Mouse (Mus musculus): ENCODE results near the gene Olfr558. TPM values are rescaled to one million over a fixed set of nuclear protein-coding genes. Genes with fewer than 3 reads are reported as not detected.

Olfr558 gene
- polyA plus RNA-seq, 2 experiments: not detected

DNA sequence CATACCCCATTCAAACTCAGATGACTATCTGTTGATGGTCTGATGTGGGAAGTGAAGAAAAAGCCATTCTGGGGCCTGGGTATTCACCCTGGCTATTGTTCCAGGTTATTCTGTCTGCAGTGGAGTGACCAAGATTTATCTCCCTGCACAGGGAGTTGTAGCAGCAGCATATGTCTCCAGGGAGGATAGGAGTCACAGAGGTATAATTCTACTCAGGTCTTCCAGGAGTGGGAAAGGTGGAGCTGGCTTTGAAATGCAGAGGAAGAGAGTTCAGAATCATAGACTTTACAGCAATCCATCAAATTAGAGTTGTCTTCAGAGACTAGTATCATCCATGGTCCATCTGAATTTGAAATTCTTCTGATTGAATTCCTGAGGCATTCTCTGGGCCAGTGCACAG, 25.4 kb downstream of the Olfr558 start, which contains the start of gene Olfr559:
Gene Olfr559 (minus strand): TSS at position 101 of the 400 bp plus-strand sequence.
- TF ChIP-seq CTCF (IDR thresholded peaks at IDR 0.05; ENCODE audit: low read depth) (no peak), EP300 (IDR thresholded peaks at IDR 0.05; ENCODE audit: low read depth) (no peak)

DNA sequence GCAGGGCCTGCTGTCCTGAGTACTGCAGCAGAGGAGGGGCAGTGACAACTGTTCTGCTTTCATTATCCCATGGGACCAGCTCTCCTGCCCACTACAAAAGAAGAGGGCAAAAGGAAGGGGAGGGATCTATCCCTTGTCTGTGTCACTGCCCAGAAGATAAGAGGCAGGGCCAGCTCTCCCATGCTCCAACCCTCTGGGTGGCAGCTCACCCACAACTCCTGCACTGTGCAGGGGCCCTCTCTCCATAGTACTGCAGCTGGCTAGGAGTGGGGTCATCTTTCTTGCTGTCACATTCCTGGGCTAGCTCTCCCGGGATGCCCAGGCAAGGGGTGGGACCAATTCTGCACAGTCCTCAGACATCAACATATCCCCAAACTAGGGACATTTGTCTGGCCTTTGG, 31.8 kb downstream of the Olfr558 start:
- Histone ChIP-seq H3K27me3 (ENCODE audit: control insufficient read depth, insufficient read depth, low read length) (no peaks in the 10 kb centered on the region), H3K4me3 (ENCODE audit: insufficient read depth in 1 of 2, low read depth in 2 of 2, low read length in 2 of 2) (no peak overlapping the region), H3K36me3 (replicated peaks; ENCODE audit: control insufficient read depth, insufficient read depth, low read depth) (no peaks in the 10 kb centered on the region), H3K4me1 (replicated peaks; ENCODE audit: control insufficient read depth in 2 of 2, insufficient read depth in 2 of 2, low read length in 1 of 2) (no peaks in the 10 kb centered on the region), H3K27ac (no peak overlapping the region), H3K9ac (replicated peaks) (no peak overlapping the region), H3K9me3 (ENCODE audit: control insufficient read depth, low read length) (no peaks in the 10 kb centered on the region), H3K4me2 (ENCODE audit: low read depth) (no peak overlapping the region)
- DNase-seq (ENCODE audit: low read depth in 3 of 3, low spot score in 3 of 3): no peak
- no peak for ATAC-seq (ENCODE audit: insufficient read depth)
- TF ChIP-seq CTCF (IDR thresholded peaks at IDR 0.05; ENCODE audit: low read depth): no peak
- no peak for TF ChIP-seq EP300 (IDR thresholded peaks at IDR 0.05; ENCODE audit: low read depth)
- WGBS (ENCODE audit: insufficient replicate concordance): 50% methylated on average over 1 of the region's 1 CpGs

More for the DNA sequence above, 25.4 kb downstream of the Olfr558 start, which contains the start of gene Olfr559:
- H3K9me3 ChIP-seq (ENCODE audit: control insufficient read depth, low read length): no peaks in the 10 kb centered on the region
- H3K27ac ChIP-seq: no peak within 1 kb of the TSS
- no peaks in the 10 kb centered on the region for H3K4me1 ChIP-seq (replicated peaks; ENCODE audit: control insufficient read depth in 2 of 2, insufficient read depth in 2 of 2, low read length in 1 of 2)
- no peak within 1 kb of the TSS for H3K9ac ChIP-seq (replicated peaks)
- H3K36me3 ChIP-seq (replicated peaks; ENCODE audit: control insufficient read depth, insufficient read depth, low read depth): no peaks in the 10 kb centered on the region
- H3K4me2 ChIP-seq (ENCODE audit: low read depth): no peak within 1 kb of the TSS
- no peaks in the 10 kb centered on the region for H3K27me3 ChIP-seq (ENCODE audit: control insufficient read depth, insufficient read depth, low read length)
- ATAC-seq (ENCODE audit: insufficient read depth): no peak
- DNase-seq (ENCODE audit: low read depth in 3 of 3, low spot score in 3 of 3): no peak
- H3K4me3 ChIP-seq (ENCODE audit: insufficient read depth in 1 of 2, low read depth in 2 of 2, low read length in 2 of 2): no peak within 1 kb of the TSS

DNA sequence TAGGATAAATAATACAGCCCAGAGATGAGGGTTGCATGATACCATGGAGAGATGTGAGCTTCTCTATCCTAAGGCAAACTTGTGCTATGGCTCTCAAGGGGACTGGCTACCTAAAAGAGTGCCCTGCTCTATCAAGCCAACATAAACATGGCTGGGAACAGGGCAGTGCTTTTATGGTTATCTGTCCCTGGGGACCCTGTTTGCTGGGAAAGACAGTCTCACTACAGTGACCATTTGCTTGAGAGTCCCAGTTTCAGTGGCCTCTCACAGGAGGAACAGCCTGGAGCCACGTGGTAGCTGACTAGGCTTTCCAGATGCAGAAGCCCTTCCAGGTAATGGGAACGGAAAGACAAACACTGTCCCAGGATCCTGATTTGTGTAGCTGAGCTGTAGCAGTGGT, 35.7 kb downstream of the Olfr558 start:
- Histone ChIP-seq H3K4me3 (ENCODE audit: insufficient read depth in 1 of 2, low read depth in 2 of 2, low read length in 2 of 2) (no peak overlapping the region), H3K27me3 (ENCODE audit: control insufficient read depth, insufficient read depth, low read length) (no peaks in the 10 kb centered on the region), H3K4me1 (replicated peaks; ENCODE audit: control insufficient read depth in 2 of 2, insufficient read depth in 2 of 2, low read length in 1 of 2) (no peaks in the 10 kb centered on the region), H3K9me3 (ENCODE audit: control insufficient read depth, low read length) (no peaks in the 10 kb centered on the region), H3K9ac (replicated peaks) (no peak overlapping the region), H3K36me3 (replicated peaks; ENCODE audit: control insufficient read depth, insufficient read depth, low read depth) (no peaks in the 10 kb centered on the region), H3K27ac (no peak overlapping the region), H3K4me2 (ENCODE audit: low read depth) (no peak overlapping the region)
- ATAC-seq (ENCODE audit: insufficient read depth) (no peak), DNase-seq (ENCODE audit: low read depth in 3 of 3, low spot score in 3 of 3) (no peak)
- TF ChIP-seq CTCF (IDR thresholded peaks at IDR 0.05; ENCODE audit: low read depth) (no peak), EP300 (IDR thresholded peaks at IDR 0.05; ENCODE audit: low read depth) (no peak)
- WGBS (ENCODE audit: insufficient replicate concordance): 25% methylated on average over 2 of the region's 2 CpGs

DNA sequence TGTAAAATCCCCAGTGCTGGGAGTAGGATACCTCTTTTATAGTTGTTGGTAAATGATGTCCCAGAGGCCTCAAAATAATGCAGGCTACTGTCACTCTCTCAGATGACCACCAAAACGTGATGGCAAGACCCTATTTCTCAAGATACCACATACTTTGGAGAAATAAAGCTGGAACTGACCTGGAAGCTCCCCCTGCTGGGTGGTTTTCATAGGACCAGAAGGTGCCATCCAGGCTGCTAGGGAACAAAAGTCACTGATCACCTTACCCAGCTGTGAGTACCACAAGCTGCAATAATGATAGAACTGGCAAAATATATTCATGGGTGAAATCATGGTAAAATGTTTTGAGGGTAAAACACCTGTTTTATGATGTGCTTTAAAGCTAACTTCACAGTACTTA, 50.1 kb downstream of the Olfr558 start:
- Histone ChIP-seq H3K4me1 (replicated peaks; ENCODE audit: control insufficient read depth in 2 of 2, insufficient read depth in 2 of 2, low read length in 1 of 2) (no peaks in the 10 kb centered on the region), H3K36me3 (replicated peaks; ENCODE audit: control insufficient read depth, insufficient read depth, low read depth) (no peaks in the 10 kb centered on the region), H3K4me3 (ENCODE audit: insufficient read depth in 1 of 2, low read depth in 2 of 2, low read length in 2 of 2) (no peak overlapping the region), H3K4me2 (ENCODE audit: low read depth) (no peak overlapping the region), H3K27me3 (ENCODE audit: control insufficient read depth, insufficient read depth, low read length) (no peaks in the 10 kb centered on the region), H3K9ac (replicated peaks) (no peak overlapping the region), H3K9me3 (ENCODE audit: control insufficient read depth, low read length) (no peaks in the 10 kb centered on the region), H3K27ac (no peak overlapping the region)
- TF ChIP-seq CTCF (IDR thresholded peaks at IDR 0.05; ENCODE audit: low read depth) (no peak), EP300 (IDR thresholded peaks at IDR 0.05; ENCODE audit: low read depth) (no peak)
- 4% methylated on average over 1 of the region's 1 CpGs for WGBS (ENCODE audit: insufficient replicate concordance)
- ATAC-seq (ENCODE audit: insufficient read depth) (no peak), DNase-seq (ENCODE audit: low read depth in 3 of 3, low spot score in 3 of 3) (no peak)

DNA sequence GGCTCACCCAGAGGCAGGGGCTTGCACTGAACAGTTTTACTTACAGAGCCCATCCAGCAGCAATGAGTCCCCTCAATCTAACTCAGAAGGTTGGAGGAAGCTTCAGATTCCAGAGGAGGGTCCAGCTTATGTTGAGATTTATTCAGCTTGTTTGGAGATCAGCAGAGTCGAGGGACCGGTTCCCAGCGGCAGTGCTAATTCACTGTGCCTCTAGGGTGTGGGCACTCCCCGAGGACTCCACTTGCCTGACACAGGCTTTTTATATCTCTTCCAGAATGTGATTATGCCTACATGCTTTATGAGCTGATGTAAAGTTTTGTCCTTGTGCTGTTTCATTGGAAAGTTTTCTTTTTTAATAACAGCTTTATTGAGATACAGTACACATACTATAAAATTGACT, 57.3 kb downstream of the Olfr558 start, which contains the start of the genes Olfr560 and Olfr78:
Gene Olfr560 (minus strand): TSS at position 101 of the 400 bp plus-strand sequence.
Gene Olfr78 (minus strand): TSS at position 206 of the 400 bp plus-strand sequence.
- no peak within 1 kb of the TSS for H3K9ac ChIP-seq (replicated peaks)
- H3K4me3 ChIP-seq (ENCODE audit: insufficient read depth in 1 of 2, low read depth in 2 of 2, low read length in 2 of 2): no peak within 1 kb of the TSS
- no peaks in the 10 kb centered on the region for H3K9me3 ChIP-seq (ENCODE audit: control insufficient read depth, low read length)
- no peak within 1 kb of the TSS for H3K4me2 ChIP-seq (ENCODE audit: low read depth)
- no peaks in the 10 kb centered on the region for H3K4me1 ChIP-seq (replicated peaks; ENCODE audit: control insufficient read depth in 2 of 2, insufficient read depth in 2 of 2, low read length in 1 of 2)
- no peaks in the 10 kb centered on the region for H3K36me3 ChIP-seq (replicated peaks; ENCODE audit: control insufficient read depth, insufficient read depth, low read depth)
- WGBS (ENCODE audit: insufficient replicate concordance): 59% methylated on average over 4 of the region's 4 CpGs
- no peak for DNase-seq (ENCODE audit: low read depth in 3 of 3, low spot score in 3 of 3)
- ATAC-seq (ENCODE audit: insufficient read depth): no peak
- TF ChIP-seq EP300 (IDR thresholded peaks at IDR 0.05; ENCODE audit: low read depth) (no peak), CTCF (IDR thresholded peaks at IDR 0.05; ENCODE audit: low read depth) (no peak)
- H3K27me3 ChIP-seq (ENCODE audit: control insufficient read depth, insufficient read depth, low read length): no peaks in the 10 kb centered on the region
- no peak within 1 kb of the TSS for H3K27ac ChIP-seq

Other genes with a start within 250 kb of the Olfr558 start
- not detected in 2 replicates for gene Olfr543, start 220.5 kb upstream of the Olfr558 start, polyA plus RNA-seq (2012; rRNA removed)
- gene Olfr543, start 220.5 kb upstream of the Olfr558 start, polyA plus RNA-seq (2014; fragmentation: Nextera tagmentation; extraction: Ambion mirVana): 0.37 and 0.39 TPM in 2 replicates
- not detected in 2 replicates for gene Olfr544, start 213.9 kb upstream of the Olfr558 start, polyA plus RNA-seq (2012; rRNA removed)
- 0.04 and 0.17 TPM in 2 replicates for gene Olfr544, start 213.9 kb upstream of the Olfr558 start, polyA plus RNA-seq (2014; fragmentation: Nextera tagmentation; extraction: Ambion mirVana)
- gene Olfr545, start 202.6 kb upstream of the Olfr558 start, polyA plus RNA-seq (2012; rRNA removed): not detected in 2 replicates
- gene Olfr545, start 202.6 kb upstream of the Olfr558 start, polyA plus RNA-seq (2014; fragmentation: Nextera tagmentation; extraction: Ambion mirVana): not detected in 2 replicates
- not detected in 2 replicates for gene Olfr547, start 167.5 kb upstream of the Olfr558 start, polyA plus RNA-seq (2012; rRNA removed)
- gene Olfr547, start 167.5 kb upstream of the Olfr558 start, polyA plus RNA-seq (2014; fragmentation: Nextera tagmentation; extraction: Ambion mirVana): not detected in 2 replicates
- gene Olfr548-ps1, start 161.3 kb upstream of the Olfr558 start, polyA plus RNA-seq (2012; rRNA removed): not detected in 2 replicates
- gene Olfr548-ps1, start 161.3 kb upstream of the Olfr558 start, polyA plus RNA-seq (2014; fragmentation: Nextera tagmentation; extraction: Ambion mirVana): not detected in 2 replicates
- gene Olfr549, start 152.3 kb upstream of the Olfr558 start, polyA plus RNA-seq (2012; rRNA removed): not detected in 2 replicates
- gene Olfr549, start 152.3 kb upstream of the Olfr558 start, polyA plus RNA-seq (2014; fragmentation: Nextera tagmentation; extraction: Ambion mirVana): not detected in 2 replicates
- 2.0 and 3.0 TPM in 2 replicates for gene Trim21, start 136.7 kb upstream of the Olfr558 start, polyA plus RNA-seq (2012; rRNA removed)
- 0.45 and 0.58 TPM in 2 replicates for gene Trim21, start 136.7 kb upstream of the Olfr558 start, polyA plus RNA-seq (2014; fragmentation: Nextera tagmentation; extraction: Ambion mirVana)
- not detected in 2 replicates for gene Olfr550, start 130.8 kb upstream of the Olfr558 start, polyA plus RNA-seq (2012; rRNA removed)
- not detected in 2 replicates for gene Olfr550, start 130.8 kb upstream of the Olfr558 start, polyA plus RNA-seq (2014; fragmentation: Nextera tagmentation; extraction: Ambion mirVana)
- not detected in 2 replicates for gene Olfr551, start 110.3 kb upstream of the Olfr558 start, polyA plus RNA-seq (2012; rRNA removed)
- gene Olfr551, start 110.3 kb upstream of the Olfr558 start, polyA plus RNA-seq (2014; fragmentation: Nextera tagmentation; extraction: Ambion mirVana): not detected in 2 replicates
- not detected in 2 replicates for gene Olfr552, start 104.4 kb upstream of the Olfr558 start, polyA plus RNA-seq (2012; rRNA removed)
- gene Olfr552, start 104.4 kb upstream of the Olfr558 start, polyA plus RNA-seq (2014; fragmentation: Nextera tagmentation; extraction: Ambion mirVana): not detected in 2 replicates
- not detected in 2 replicates for gene Olfr553, start 84.0 kb upstream of the Olfr558 start, polyA plus RNA-seq (2012; rRNA removed)
- gene Olfr553, start 84.0 kb upstream of the Olfr558 start, polyA plus RNA-seq (2014; fragmentation: Nextera tagmentation; extraction: Ambion mirVana): not detected in 2 replicates
- not detected in 2 replicates for gene Olfr554, start 63.8 kb upstream of the Olfr558 start, polyA plus RNA-seq (2012; rRNA removed)
- not detected in 2 replicates for gene Olfr554, start 63.8 kb upstream of the Olfr558 start, polyA plus RNA-seq (2014; fragmentation: Nextera tagmentation; extraction: Ambion mirVana)
- gene Olfr555, start 43.4 kb upstream of the Olfr558 start, polyA plus RNA-seq (2012; rRNA removed): not detected in 2 replicates
- not detected in 2 replicates for gene Olfr555, start 43.4 kb upstream of the Olfr558 start, polyA plus RNA-seq (2014; fragmentation: Nextera tagmentation; extraction: Ambion mirVana)
- not detected in 2 replicates for gene Olfr556, start 37.3 kb upstream of the Olfr558 start, polyA plus RNA-seq (2012; rRNA removed)
- gene Olfr556, start 37.3 kb upstream of the Olfr558 start, polyA plus RNA-seq (2014; fragmentation: Nextera tagmentation; extraction: Ambion mirVana): not detected in 2 replicates
- gene Trim68, start 14.9 kb upstream of the Olfr558 start, polyA plus RNA-seq (2012; rRNA removed): 1.8 and 2.3 TPM in 2 replicates
- 0.86 and 1.3 TPM in 2 replicates for gene Trim68, start 14.9 kb upstream of the Olfr558 start, polyA plus RNA-seq (2014; fragmentation: Nextera tagmentation; extraction: Ambion mirVana)
- gene Olfr557, start 6.3 kb upstream of the Olfr558 start, polyA plus RNA-seq (2012; rRNA removed): not detected in 2 replicates
- not detected in 2 replicates for gene Olfr557, start 6.3 kb upstream of the Olfr558 start, polyA plus RNA-seq (2014; fragmentation: Nextera tagmentation; extraction: Ambion mirVana)
- not detected in 2 replicates for gene Olfr33, start 16.9 kb downstream of the Olfr558 start, polyA plus RNA-seq (2012; rRNA removed)
- not detected in 2 replicates for gene Olfr33, start 16.9 kb downstream of the Olfr558 start, polyA plus RNA-seq (2014; fragmentation: Nextera tagmentation; extraction: Ambion mirVana)
- gene Olfr559, start 25.3 kb downstream of the Olfr558 start, polyA plus RNA-seq (2012; rRNA removed): not detected in 2 replicates
- not detected in 2 replicates for gene Olfr559, start 25.3 kb downstream of the Olfr558 start, polyA plus RNA-seq (2014; fragmentation: Nextera tagmentation; extraction: Ambion mirVana)
- gene Olfr560, start 57.2 kb downstream of the Olfr558 start, polyA plus RNA-seq (2012; rRNA removed): not detected in 2 replicates
- not detected in 2 replicates for gene Olfr560, start 57.2 kb downstream of the Olfr558 start, polyA plus RNA-seq (2014; fragmentation: Nextera tagmentation; extraction: Ambion mirVana)
- gene Olfr78, start 57.3 kb downstream of the Olfr558 start, polyA plus RNA-seq (2012; rRNA removed): 0.02 TPM in 2 replicates
- gene Olfr78, start 57.3 kb downstream of the Olfr558 start, polyA plus RNA-seq (2014; fragmentation: Nextera tagmentation; extraction: Ambion mirVana): not detected in 2 replicates
- gene Olfr561, start 69.0 kb downstream of the Olfr558 start, polyA plus RNA-seq (2012; rRNA removed): not detected in 2 replicates
- not detected in 2 replicates for gene Olfr561, start 69.0 kb downstream of the Olfr558 start, polyA plus RNA-seq (2014; fragmentation: Nextera tagmentation; extraction: Ambion mirVana)
- not detected in 2 replicates for gene Olfr564, start 101.3 kb downstream of the Olfr558 start, polyA plus RNA-seq (2012; rRNA removed)
- not detected in 2 replicates for gene Olfr564, start 101.3 kb downstream of the Olfr558 start, polyA plus RNA-seq (2014; fragmentation: Nextera tagmentation; extraction: Ambion mirVana)
- not detected in 2 replicates for gene Olfr566, start 156.6 kb downstream of the Olfr558 start, polyA plus RNA-seq (2012; rRNA removed)
- gene Olfr566, start 156.6 kb downstream of the Olfr558 start, polyA plus RNA-seq (2014; fragmentation: Nextera tagmentation; extraction: Ambion mirVana): not detected in 2 replicates
- not detected in 2 replicates for gene Olfr568, start 174.9 kb downstream of the Olfr558 start, polyA plus RNA-seq (2012; rRNA removed)
- not detected in 2 replicates for gene Olfr568, start 174.9 kb downstream of the Olfr558 start, polyA plus RNA-seq (2014; fragmentation: Nextera tagmentation; extraction: Ambion mirVana)
- gene Olfr569, start 188.7 kb downstream of the Olfr558 start, polyA plus RNA-seq (2012; rRNA removed): not detected in 2 replicates
- gene Olfr569, start 188.7 kb downstream of the Olfr558 start, polyA plus RNA-seq (2014; fragmentation: Nextera tagmentation; extraction: Ambion mirVana): not detected in 2 replicates
- not detected in 2 replicates for gene Olfr570, start 192.4 kb downstream of the Olfr558 start, polyA plus RNA-seq (2012; rRNA removed)
- gene Olfr570, start 192.4 kb downstream of the Olfr558 start, polyA plus RNA-seq (2014; fragmentation: Nextera tagmentation; extraction: Ambion mirVana): not detected in 2 replicates
- gene Olfr571, start 215.3 kb downstream of the Olfr558 start, polyA plus RNA-seq (2012; rRNA removed): not detected in 2 replicates
- not detected in 2 replicates for gene Olfr571, start 215.3 kb downstream of the Olfr558 start, polyA plus RNA-seq (2014; fragmentation: Nextera tagmentation; extraction: Ambion mirVana)
- gene Olfr572, start 222.2 kb downstream of the Olfr558 start, polyA plus RNA-seq (2012; rRNA removed): not detected in 2 replicates
- gene Olfr572, start 222.2 kb downstream of the Olfr558 start, polyA plus RNA-seq (2014; fragmentation: Nextera tagmentation; extraction: Ambion mirVana): not detected in 2 replicates
- gene Olfr573-ps1, start 240.4 kb downstream of the Olfr558 start, polyA plus RNA-seq (2012; rRNA removed): not detected in 2 replicates
- gene Olfr573-ps1, start 240.4 kb downstream of the Olfr558 start, polyA plus RNA-seq (2014; fragmentation: Nextera tagmentation; extraction: Ambion mirVana): not detected in 2 replicates
- gene Olfr574, start 246.3 kb downstream of the Olfr558 start, polyA plus RNA-seq (2012; rRNA removed): not detected in 2 replicates
- gene Olfr574, start 246.3 kb downstream of the Olfr558 start, polyA plus RNA-seq (2014; fragmentation: Nextera tagmentation; extraction: Ambion mirVana): not detected in 2 replicates